Mouse (Mus musculus) intestine, postnatal 0 days (tissue): ENCODE measurements at regions not wholly inside any gene's neighbourhood (a gene's known extent, or its start where the extent isn't known, plus 50 kb on each side); places are given as distances from the start of the nearest gene placed in this dataset.
"Not testable (repeated sequence)": the region's sequence is repeated elsewhere in the genome, so short reads cannot be mapped to it uniquely, and the experiment has no call there.

Experiments used
- ATAC-seq: fragments of 200-750 bp; cut with Nextera tagmentation; 2 replicates; pipeline ENCODE4 v1.8.0; 2017; ENCODE audit warnings: mild to moderate bottlenecking, moderate TSS enrichment, moderate library complexity
- H3K27ac ChIP-seq: fragments of 300-500 bp; sonication (generic); 2 replicates; pipeline ENCODE4 v1.5.1; 2014; ENCODE audit warnings: mild to moderate bottlenecking, low read depth, low read length, moderate library complexity
- H3K27me3 ChIP-seq: fragments of 300-500 bp; sonication (generic); replicated peaks from 2 replicates; pipeline ENCODE4 v1.6.1; 2014; ENCODE audit warnings: low read length, mixed read lengths; ENCODE audit not compliant: control insufficient read depth, insufficient read depth
- H3K36me3 ChIP-seq: fragments of 300-500 bp; sonication (generic); 2 replicates; pipeline ENCODE4 v1.6.1; 2014; ENCODE audit warnings: mild to moderate bottlenecking, moderate library complexity; ENCODE audit not compliant: control insufficient read depth, insufficient read depth
- H3K4me1 ChIP-seq: fragments of 300-500 bp; sonication (generic); replicated peaks from 2 replicates; pipeline ENCODE4 v1.6.1; 2014; ENCODE audit warnings: antibody characterized with exemption, low read length, mixed read lengths; ENCODE audit not compliant: control insufficient read depth, insufficient read depth
- H3K4me2 ChIP-seq: fragments of 300-500 bp; sonication (generic); replicated peaks from 2 replicates; pipeline ENCODE4 v1.6.1; 2014; ENCODE audit warnings: low read depth, mild to moderate bottlenecking, moderate library complexity
- H3K4me3 ChIP-seq: fragments of 300-500 bp; sonication (generic); 2 replicates; pipeline ENCODE4 v1.5.1; 2014; ENCODE audit warnings: low read depth, low read length
- H3K9ac ChIP-seq: fragments of 300-500 bp; sonication (generic); 2 replicates; pipeline ENCODE4 v1.6.1; 2014; ENCODE audit warnings: mild to moderate bottlenecking, low read depth, low read length
- H3K9me3 ChIP-seq: fragments of 300-500 bp; sonication (generic); 2 replicates; pipeline ENCODE4 v1.6.1; 2016; ENCODE audit warnings: mixed run types; ENCODE audit not compliant: control insufficient read depth
- CTCF ChIP-seq: sonication (generic); IDR thresholded peaks from 2 replicates; pipeline ENCODE4 v1.5.1; 2016; ENCODE audit warnings: low read depth, mild to moderate bottlenecking, control low read depth, antibody characterized with exemption, moderate library complexity
- WGBS: fragments of 180-500 bp; shearing (Covaris S2); extraction: QIAGEN DNeasy Blood & Tissue Kit; methylation state at CpG from one replicate; pipeline ENCODE4 v1.1.7; 2014; 5-methylcytosine and 5-hydroxymethylcytosine counted together

GRCm38 (mm10) chr16:79342453-79342852, 251.6 kb upstream of the Tmprss15 start:
- no peaks in the 10 kb centered on the region for H3K4me1 ChIP-seq
- no peaks in the 10 kb centered on the region for H3K27me3 ChIP-seq
- no peaks in the 10 kb centered on the region for H3K9me3 ChIP-seq
- H3K4me3 ChIP-seq: no peak overlapping the region
- H3K36me3 ChIP-seq: no peaks in the 10 kb centered on the region
- no peak for TF ChIP-seq CTCF
- no peak overlapping the region for H3K4me2 ChIP-seq
- H3K9ac ChIP-seq: no peak overlapping the region
- no peak overlapping the region for H3K27ac ChIP-seq
- WGBS: 53% methylated on average over 3 of the region's 3 CpGs
- ATAC-seq: peak; percentile 33; the same call in 1 of the 2 replicates

- Histone ChIP-seq H3K9ac (no peak overlapping the region), H3K27ac (no peak overlapping the region), H3K4me3 (no peak overlapping the region), H3K4me2 (no peak overlapping the region), H3K4me1 (no peaks in the 10 kb centered on the region), H3K9me3 (no peaks in the 10 kb centered on the region), H3K27me3 (no peaks in the 10 kb centered on the region), H3K36me3 (no peaks in the 10 kb centered on the region)
- ATAC-seq: no peak
- 50% methylated on average over 2 of the region's 2 CpGs for WGBS
- no peak for TF ChIP-seq CTCF
These were observed 245.5 kb upstream of the Tmprss15 start for GRCm38 (mm10) chr16:79336416-79336815.

- H3K27me3 ChIP-seq: no peaks in the 10 kb centered on the region
- H3K4me1 ChIP-seq: no peaks in the 10 kb centered on the region
- ATAC-seq: no peak
- H3K27ac ChIP-seq: no peak overlapping the region
- no peak overlapping the region for H3K4me3 ChIP-seq
- H3K9ac ChIP-seq: no peak overlapping the region
- H3K9me3 ChIP-seq: no peaks in the 10 kb centered on the region
- H3K36me3 ChIP-seq: no peaks in the 10 kb centered on the region
- no peak overlapping the region for H3K4me2 ChIP-seq
- TF ChIP-seq CTCF: no peak
These were observed 245.1 kb upstream of the Tmprss15 start for GRCm38 (mm10) chr16:79336016-79336415.

GRCm38 (mm10) chr16:79313301-79313700, 222.4 kb upstream of the Tmprss15 start:
- Histone ChIP-seq H3K27ac (no peak overlapping the region), H3K36me3 (no peaks in the 10 kb centered on the region), H3K9ac (no peak overlapping the region), H3K27me3 (no peaks in the 10 kb centered on the region), H3K9me3 (no peaks in the 10 kb centered on the region), H3K4me1 (no peaks in the 10 kb centered on the region), H3K4me3 (no peak overlapping the region), H3K4me2 (no peak overlapping the region)
- no peak for TF ChIP-seq CTCF
- ATAC-seq: no peak
- 63% methylated on average over 3 of the region's 3 CpGs for WGBS

GRCm38 (mm10) chr16:79312702-79313101, 221.8 kb upstream of the Tmprss15 start:
- ATAC-seq: no peak
- TF ChIP-seq CTCF: no peak
- Histone ChIP-seq H3K27ac (no peak overlapping the region), H3K36me3 (no peaks in the 10 kb centered on the region), H3K9me3 (no peaks in the 10 kb centered on the region), H3K4me2 (no peak overlapping the region), H3K4me3 (no peak overlapping the region), H3K4me1 (no peaks in the 10 kb centered on the region), H3K27me3 (no peaks in the 10 kb centered on the region), H3K9ac (no peak overlapping the region)
- 67% methylated on average over 2 of the region's 2 CpGs for WGBS

GRCm38 (mm10) chr16:79308541-79308940, 217.6 kb upstream of the Tmprss15 start:
- no peak overlapping the region for H3K4me3 ChIP-seq
- H3K27ac ChIP-seq: no peak overlapping the region
- no peaks in the 10 kb centered on the region for H3K27me3 ChIP-seq
- H3K9me3 ChIP-seq: no peaks in the 10 kb centered on the region
- H3K36me3 ChIP-seq: no peaks in the 10 kb centered on the region
- TF ChIP-seq CTCF: no peak
- 84% methylated on average over 1 of the region's 1 CpGs for WGBS
- no peaks in the 10 kb centered on the region for H3K4me1 ChIP-seq
- no peak overlapping the region for H3K4me2 ChIP-seq
- no peak for ATAC-seq
- no peak overlapping the region for H3K9ac ChIP-seq

GRCm38 (mm10) chr16:79296621-79297020, 205.7 kb upstream of the Tmprss15 start:
- not testable (repeated sequence) for H3K27me3 ChIP-seq, H3K4me1 ChIP-seq, H3K36me3 ChIP-seq, H3K27ac ChIP-seq, H3K9ac ChIP-seq, H3K9me3 ChIP-seq, H3K4me2 ChIP-seq, ATAC-seq, H3K4me3 ChIP-seq
